Mouse (Mus musculus) midbrain, embryonic 15.5 days (tissue): ENCODE results near the gene Ptgis. TPM values are rescaled to one million over a fixed set of nuclear protein-coding genes. Genes with fewer than 3 reads are reported as not detected.

ENCODE experiments used
- ATAC-seq: fragments of 200-750 bp; cut with Nextera tagmentation; replicated peaks from 2 replicates; pipeline ENCODE4 v1.8.0; 2017; ENCODE audit warnings: moderate TSS enrichment
- H3K27ac ChIP-seq: fragments of 300-500 bp; sonication (generic); 2 replicates; pipeline ENCODE4 v1.5.1; 2015; ENCODE audit warnings: mild to moderate bottlenecking, inconsistent platforms
- H3K27me3 ChIP-seq: fragments of 300-500 bp; sonication (generic); replicated peaks from 2 replicates; pipeline ENCODE4 v1.6.1; 2015; ENCODE audit warnings: inconsistent platforms
- H3K36me3 ChIP-seq: fragments of 300-500 bp; sonication (generic); replicated peaks from 2 replicates; pipeline ENCODE4 v1.6.1; 2015; ENCODE audit warnings: inconsistent platforms
- H3K4me1 ChIP-seq: fragments of 300-500 bp; sonication (generic); 2 replicates; pipeline ENCODE4 v1.6.1; 2015; ENCODE audit warnings: inconsistent platforms
- H3K4me2 ChIP-seq: fragments of 300-500 bp; sonication (generic); 2 replicates; pipeline ENCODE4 v1.6.1; 2015; ENCODE audit warnings: inconsistent platforms, mild to moderate bottlenecking, moderate library complexity
- H3K4me3 ChIP-seq: fragments of 300-500 bp; sonication (generic); 2 replicates; pipeline ENCODE4 v1.5.1; 2015; ENCODE audit warnings: mild to moderate bottlenecking, inconsistent platforms
- H3K9ac ChIP-seq: fragments of 300-500 bp; sonication (generic); 2 replicates; pipeline ENCODE4 v1.6.1; 2015; ENCODE audit warnings: mild to moderate bottlenecking, inconsistent platforms
- H3K9me3 ChIP-seq: fragments of 300-500 bp; sonication (generic); 2 replicates; pipeline ENCODE4 v1.6.1; 2016; ENCODE audit warnings: inconsistent platforms
- WGBS: fragments of 180-500 bp; shearing (Covaris S2); methylation state at CpG from one replicate; pipeline ENCODE4 v1.1.7; 2015; ENCODE audit warnings: mixed read lengths; 5-methylcytosine and 5-hydroxymethylcytosine counted together
- polyA plus RNA-seq: library from polyadenylated mRNA; unstranded; fragments of >200 nt; fragmentation: Nextera tagmentation; extraction: Ambion mirVana; gene quantifications from 2 replicates; pipeline ENCODE4 v1.2.1, GENCODE M21; 2015

Gene Ptgis
- polyA plus RNA-seq, 1 experiment from 2014 or later = 4.3 TPM

DNA sequence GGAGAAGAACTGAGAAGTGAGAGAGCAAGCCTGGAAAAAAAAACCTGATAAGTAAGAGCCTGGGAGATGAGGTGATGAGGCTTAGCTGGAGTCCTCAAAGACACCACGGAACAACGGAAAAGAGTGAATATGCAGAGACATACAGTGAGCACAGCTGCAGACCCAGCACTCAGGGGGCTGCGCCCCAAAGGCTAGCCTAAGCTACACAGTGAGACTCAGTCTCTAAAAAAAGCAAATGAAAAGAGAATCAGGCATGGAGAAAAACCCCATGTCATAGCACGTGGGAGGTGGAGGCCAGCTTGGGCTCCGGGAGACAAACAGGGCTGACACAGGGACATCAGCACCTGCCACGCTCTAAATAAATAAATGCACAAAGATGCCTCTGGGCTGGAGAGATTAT lies 14.4 kb upstream of the Ptgis start:
- Histone ChIP-seq H3K27ac (no peak overlapping the region), H3K9me3 (no peaks in the 10 kb centered on the region), H3K9ac (no peak overlapping the region), H3K4me1 (0 out of 2 replicates have a peak, but pooled peaks cover 6% of the 10 kb centered on the region), H3K4me3 (no peak overlapping the region), H3K36me3 (no peaks in the 10 kb centered on the region), H3K27me3 (no peaks in the 10 kb centered on the region), H3K4me2 (no peak overlapping the region)
- WGBS = 65% methylated on average over 6 of the region's 6 CpGs
- ATAC-seq = no peak

DNA sequence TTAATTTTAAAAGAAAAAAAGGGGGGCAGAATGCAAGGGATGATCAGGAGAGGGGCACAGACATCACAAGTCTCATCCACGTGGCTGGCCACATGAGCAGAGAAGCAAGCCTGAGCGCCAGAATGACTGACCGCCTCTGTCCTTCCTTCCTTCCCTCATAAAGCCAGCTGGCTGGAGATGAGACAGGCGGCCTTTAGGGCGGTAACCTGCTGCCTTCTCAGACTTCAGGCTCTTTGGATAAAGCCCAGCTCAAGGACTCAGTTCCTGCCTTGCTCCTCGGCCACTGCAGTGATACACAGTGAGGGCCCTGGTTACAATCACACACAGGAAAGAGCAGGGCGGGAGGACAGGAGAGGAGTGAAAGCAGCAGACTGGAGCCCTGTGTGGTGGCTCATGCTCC lies 13.8 kb upstream of the Ptgis start:
- no peak overlapping the region for H3K9ac ChIP-seq
- H3K27ac ChIP-seq = no peak overlapping the region
- no peak overlapping the region for H3K4me2 ChIP-seq
- H3K4me3 ChIP-seq = no peak overlapping the region
- 72% methylated on average over 7 of the region's 7 CpGs for WGBS
- no peaks in the 10 kb centered on the region for H3K36me3 ChIP-seq
- no peak for ATAC-seq
- no peaks in the 10 kb centered on the region for H3K27me3 ChIP-seq
- 0 out of 2 replicates have a peak, but pooled peaks cover 6% of the 10 kb centered on the region for H3K4me1 ChIP-seq
- H3K9me3 ChIP-seq = no peaks in the 10 kb centered on the region

- Histone ChIP-seq H3K4me2 (no peak overlapping the region), H3K9me3 (no peaks in the 10 kb centered on the region), H3K4me3 (no peak overlapping the region), H3K27ac (no peak overlapping the region), H3K36me3 (no peaks in the 10 kb centered on the region), H3K4me1 (0 out of 2 replicates have a peak, but pooled peaks cover 6% of the 10 kb centered on the region), H3K9ac (no peak overlapping the region), H3K27me3 (no peaks in the 10 kb centered on the region)
- WGBS = 87% methylated on average over 5 of the region's 5 CpGs
- ATAC-seq = no peak
These were observed 13.1 kb upstream of the Ptgis start for GRCm38 (mm10) chr2:167253476-167253875.

DNA sequence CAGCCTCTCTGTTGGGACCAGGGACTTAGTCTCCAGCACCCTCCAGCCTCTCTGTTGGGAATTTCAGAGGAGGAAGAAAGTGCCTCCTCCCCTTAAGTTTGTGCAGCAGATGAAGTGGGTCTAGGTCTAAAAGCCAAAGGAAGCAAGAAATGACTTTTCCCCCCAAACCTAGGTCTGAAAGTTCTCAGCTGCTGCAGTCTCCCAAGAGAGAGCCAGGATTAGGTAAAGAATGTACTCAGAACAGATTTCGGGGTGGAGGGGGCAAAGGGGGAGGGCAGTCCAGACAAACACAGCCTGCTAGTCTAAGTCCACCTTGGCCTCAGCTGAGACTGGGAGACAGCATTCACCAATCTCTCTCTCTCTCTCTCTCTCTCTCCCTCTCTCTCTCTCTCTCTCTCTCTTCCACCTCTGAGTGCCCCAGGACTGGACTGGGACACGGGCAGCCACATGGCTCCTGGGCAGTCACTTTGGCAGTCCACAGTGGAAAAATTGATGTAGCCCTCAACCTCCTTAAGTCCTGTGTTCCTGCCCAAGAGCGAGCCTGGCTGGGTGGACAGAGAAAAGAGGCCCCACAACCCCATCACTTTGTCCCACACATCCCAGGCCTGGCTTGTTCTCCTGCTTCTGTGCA lies 11.8 kb upstream of the Ptgis start:
- Histone ChIP-seq H3K27me3 (no peaks in the 10 kb centered on the region), H3K4me3 (no peak overlapping the region), H3K27ac (no peak overlapping the region), H3K4me1 (0 out of 2 replicates have a peak, but pooled peaks cover 6% of the 10 kb centered on the region), H3K9me3 (no peaks in the 10 kb centered on the region), H3K36me3 (no peaks in the 10 kb centered on the region), H3K4me2 (no peak overlapping the region), H3K9ac (no peak overlapping the region)
- 48% methylated on average over 3 of the region's 3 CpGs for WGBS
- ATAC-seq = no peak

GRCm38 (mm10) chr2:167250736-167251337 lies 10.4 kb upstream of the Ptgis start:
- WGBS = 32% methylated on average over 7 of the region's 7 CpGs
- no peak for ATAC-seq
- 0 out of 2 replicates have a peak, but pooled peaks cover 6% of the 10 kb centered on the region for H3K4me1 ChIP-seq
- H3K4me2 ChIP-seq = no peak overlapping the region
- no peak overlapping the region for H3K4me3 ChIP-seq
- H3K27ac ChIP-seq = no peak overlapping the region
- no peaks in the 10 kb centered on the region for H3K27me3 ChIP-seq
- no peak overlapping the region for H3K9ac ChIP-seq
- H3K36me3 ChIP-seq = no peaks in the 10 kb centered on the region
- H3K9me3 ChIP-seq = no peaks in the 10 kb centered on the region

DNA sequence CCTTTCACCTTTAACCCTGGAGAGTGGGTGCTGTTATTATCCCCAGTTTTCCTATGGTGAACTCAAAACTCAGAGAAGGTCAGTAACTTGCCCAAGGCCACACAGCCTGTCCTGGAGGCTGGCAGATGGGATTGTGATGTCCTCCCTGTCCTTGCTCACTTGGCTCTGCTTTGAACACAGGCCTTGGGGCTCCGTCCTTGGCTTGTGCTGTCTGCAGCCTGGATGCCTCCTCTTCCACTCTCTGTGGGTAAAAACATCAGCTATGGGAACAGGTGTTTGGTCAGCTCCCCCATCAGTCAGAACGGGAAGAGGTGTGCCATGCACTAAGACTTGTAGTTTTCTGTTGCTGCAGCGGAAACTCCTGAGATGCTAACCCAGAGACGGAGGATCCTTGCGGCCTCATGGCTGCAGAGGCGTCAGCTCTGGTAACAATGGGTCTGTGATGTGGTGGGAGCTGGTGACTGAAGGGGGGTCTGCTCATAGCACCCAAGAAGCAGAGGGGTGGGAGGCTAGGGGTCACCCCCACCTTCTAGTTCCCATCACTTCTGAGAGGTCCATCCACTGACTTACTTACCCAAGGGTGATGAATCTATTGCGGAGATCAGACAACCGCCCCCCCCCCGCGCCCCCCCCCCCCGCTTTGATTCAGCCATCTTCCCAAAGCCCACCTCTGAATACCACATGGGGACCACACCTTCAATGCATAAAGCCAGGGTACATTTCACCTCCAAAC lies 9.8 kb upstream of the Ptgis start:
- Histone ChIP-seq H3K9me3 (no peaks in the 10 kb centered on the region), H3K4me3 (no peak overlapping the region), H3K36me3 (no peaks in the 10 kb centered on the region), H3K4me1 (0 out of 2 replicates have a peak, but pooled peaks cover 6% of the 10 kb centered on the region), H3K4me2 (no peak overlapping the region), H3K9ac (no peak overlapping the region), H3K27ac (no peak overlapping the region), H3K27me3 (no peaks in the 10 kb centered on the region)
- 46% methylated on average over 11 of the region's 11 CpGs for WGBS
- no peak for ATAC-seq

DNA sequence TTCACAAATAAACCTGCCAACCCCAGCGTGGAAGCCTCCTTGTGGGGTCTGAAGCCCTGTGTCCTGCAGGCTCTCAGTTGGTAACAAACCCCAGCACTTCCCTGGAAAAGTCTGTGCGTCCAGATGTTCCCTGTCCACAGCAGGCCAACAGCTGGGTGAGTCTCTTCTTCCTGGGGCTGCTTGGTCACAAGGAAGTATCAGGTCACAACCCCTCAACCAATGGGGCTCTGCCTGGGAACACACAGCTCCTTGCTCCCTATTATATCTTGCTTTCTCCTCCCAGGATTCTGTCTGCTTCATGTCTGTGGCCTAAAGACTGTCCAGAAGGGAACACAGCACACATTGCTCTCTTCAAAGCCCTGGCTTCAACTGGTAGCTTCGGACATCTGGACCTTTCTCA lies 9.2 kb upstream of the Ptgis start:
- no peaks in the 10 kb centered on the region for H3K27me3 ChIP-seq
- no peak for ATAC-seq
- H3K4me1 ChIP-seq = 0 out of 2 replicates have a peak, but pooled peaks cover 6% of the 10 kb centered on the region
- no peak overlapping the region for H3K27ac ChIP-seq
- no peak overlapping the region for H3K9ac ChIP-seq
- H3K4me3 ChIP-seq = no peak overlapping the region
- no peak overlapping the region for H3K4me2 ChIP-seq
- no peaks in the 10 kb centered on the region for H3K36me3 ChIP-seq
- WGBS = 71% methylated on average over 3 of the region's 3 CpGs
- H3K9me3 ChIP-seq = no peaks in the 10 kb centered on the region

- no peak overlapping the region for H3K4me2 ChIP-seq
- no peak overlapping the region for H3K9ac ChIP-seq
- no peak overlapping the region for H3K4me3 ChIP-seq
- H3K36me3 ChIP-seq = no peaks in the 10 kb centered on the region
- WGBS = 48% methylated on average over 2 of the region's 2 CpGs
- H3K27me3 ChIP-seq = no peaks in the 10 kb centered on the region
- H3K27ac ChIP-seq = no peak overlapping the region
- H3K9me3 ChIP-seq = no peaks in the 10 kb centered on the region
- H3K4me1 ChIP-seq = 0 out of 2 replicates have a peak, but pooled peaks cover 3% of the 10 kb centered on the region
- no peak for ATAC-seq
These were observed 7.4 kb upstream of the Ptgis start for GRCm38 (mm10) chr2:167247823-167248222.

- Histone ChIP-seq H3K27me3 (no peaks in the 10 kb centered on the region), H3K9ac (no peak overlapping the region), H3K4me3 (no peak overlapping the region), H3K4me2 (no peak overlapping the region), H3K27ac (no peak overlapping the region), H3K4me1 (0 out of 2 replicates have a peak, but pooled peaks cover 3% of the 10 kb centered on the region), H3K9me3 (no peaks in the 10 kb centered on the region), H3K36me3 (no peaks in the 10 kb centered on the region)
- WGBS = 72% methylated on average over 7 of the region's 7 CpGs
- ATAC-seq = no peak
These were observed 6.3 kb upstream of the Ptgis start for GRCm38 (mm10) chr2:167246704-167247103.

GRCm38 (mm10) chr2:167244892-167245291 lies 4.5 kb upstream of the Ptgis start:
- WGBS = 80% methylated on average over 4 of the region's 4 CpGs
- Histone ChIP-seq H3K4me3 (no peak overlapping the region), H3K36me3 (no peaks in the 10 kb centered on the region), H3K9me3 (no peaks in the 10 kb centered on the region), H3K4me2 (no peak overlapping the region), H3K27ac (no peak overlapping the region), H3K27me3 (0 out of 2 replicates have a peak, but pooled peaks cover 2% of the 10 kb centered on the region), H3K9ac (no peak overlapping the region), H3K4me1 (peaks cover 9% of the 10 kb centered on the region)
- ATAC-seq = no peak

DNA sequence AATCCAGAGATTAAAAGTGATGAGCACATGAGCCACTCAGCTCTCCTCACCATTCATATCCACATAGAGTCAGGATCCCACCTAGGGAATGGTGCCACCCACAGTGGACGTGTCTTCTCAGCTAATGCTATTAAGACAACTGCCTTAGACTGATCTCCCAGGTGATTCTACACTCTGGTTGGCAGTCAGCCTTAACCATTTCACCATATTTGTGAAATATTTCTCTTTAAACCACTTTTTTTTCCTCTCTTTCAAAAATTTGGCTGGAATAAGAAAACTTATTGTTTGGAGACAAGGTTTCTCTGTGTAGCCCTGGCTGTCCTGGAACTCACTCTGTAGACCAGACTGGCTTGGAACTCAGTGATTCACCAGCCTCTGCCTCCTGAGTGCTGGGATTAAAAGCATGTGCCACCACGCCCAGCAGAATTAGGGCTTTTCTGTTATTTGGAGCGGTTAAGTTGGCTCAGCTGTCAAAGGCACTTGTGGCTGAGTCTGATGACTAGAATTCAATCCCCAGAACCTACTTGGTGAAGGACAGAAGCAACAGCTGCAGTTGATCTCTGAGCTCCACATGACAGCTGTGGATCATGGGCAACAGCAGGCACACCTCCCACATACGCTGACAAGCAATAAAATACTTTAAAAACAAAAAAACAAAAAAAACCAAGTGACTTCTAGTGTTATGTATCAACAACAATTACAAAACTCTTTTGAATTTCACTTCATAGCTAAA lies 3.6 kb upstream of the Ptgis start:
- Histone ChIP-seq H3K27me3 (peaks cover 7% of the 10 kb centered on the region; the same call in 1 of the 2 replicates), H3K4me1 (peaks cover 11% of the 10 kb centered on the region), H3K27ac (no peak overlapping the region), H3K36me3 (no peaks in the 10 kb centered on the region), H3K9me3 (no peaks in the 10 kb centered on the region), H3K9ac (no peak overlapping the region), H3K4me3 (no peak overlapping the region), H3K4me2 (no peak overlapping the region)
- 95% methylated on average over 4 of the region's 4 CpGs for WGBS
- no peak for ATAC-seq

DNA sequence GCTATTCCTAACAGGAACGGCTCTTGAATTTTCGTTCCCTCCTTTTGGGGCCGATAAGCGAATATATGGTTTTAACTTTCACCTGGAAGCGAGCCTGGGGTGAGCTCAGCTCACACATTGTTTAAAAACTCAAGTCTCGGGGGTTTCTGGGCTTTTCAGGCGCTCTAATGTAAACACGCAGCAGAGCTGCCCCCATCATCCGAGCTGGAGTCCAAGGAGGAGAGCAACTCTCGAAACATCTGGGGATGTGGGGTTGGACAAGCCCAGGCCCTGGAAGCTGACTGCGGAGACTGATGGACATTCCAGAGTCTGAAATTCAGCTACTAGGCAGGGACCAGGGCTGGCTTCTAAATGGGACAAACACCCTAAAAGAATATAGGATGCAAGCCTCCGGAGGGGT lies 1.1 kb downstream of the Ptgis start:
- peaks cover 12% of the 10 kb centered on the region; the same call in 1 of the 2 replicates for H3K27me3 ChIP-seq
- H3K4me2 ChIP-seq = no peak overlapping the region
- H3K27ac ChIP-seq = no peak overlapping the region
- H3K9me3 ChIP-seq = no peaks in the 10 kb centered on the region
- H3K4me3 ChIP-seq = no peak overlapping the region
- no peak for ATAC-seq
- H3K9ac ChIP-seq = no peak overlapping the region
- H3K36me3 ChIP-seq = no peaks in the 10 kb centered on the region
- peaks cover 11% of the 10 kb centered on the region for H3K4me1 ChIP-seq
- WGBS = 40% methylated on average over 12 of the region's 12 CpGs
